Mouse (Mus musculus) megakaryocyte, embryonic 14.5 days (primary cell): ENCODE measurements around the gene Ptpn21.

ENCODE experiments used
- FLI1 ChIP-seq: IDR thresholded peaks from 2 replicates; pipeline ENCODE4 v1.6.1; 2012; ENCODE audit warnings: low read length, inconsistent platforms, mixed read lengths
- GATA1 ChIP-seq: IDR thresholded peaks from 3 replicates; pipeline ENCODE4 v1.6.1; 2012; ENCODE audit warnings: mixed read lengths, low read length, inconsistent platforms, borderline replicate concordance

DNA sequence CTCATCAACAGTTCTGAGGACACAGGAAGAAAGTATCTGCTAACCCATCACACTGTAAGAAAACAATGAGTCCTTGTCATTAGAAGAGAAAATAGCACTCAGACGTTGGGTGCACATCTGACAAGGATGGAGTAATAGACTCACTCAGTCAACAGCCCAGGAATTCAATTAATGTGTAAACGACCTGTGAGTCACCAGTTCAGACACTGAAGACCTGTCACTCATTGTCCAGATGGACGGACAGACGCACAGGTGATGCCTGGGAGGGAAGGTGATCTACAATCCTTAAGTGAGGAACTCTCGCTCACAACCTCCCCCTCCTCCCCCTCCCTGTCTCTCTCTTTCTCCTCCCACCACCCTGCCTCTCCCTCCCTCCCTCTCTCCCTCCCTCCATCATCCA, 12.2 kb downstream of the Ptpn21 start:
- TF ChIP-seq GATA1 (no peak), FLI1 (no peak)
